Mouse (Mus musculus) heart, embryonic 11.5 days (tissue): ENCODE results near the gene Trim31. TPM values are rescaled to one million over a fixed set of nuclear protein-coding genes. Genes with fewer than 3 reads are reported as not detected.
A peak's percentile ranks its signal among the peaks of the same experiment; 100 is the strongest.

Source experiments
- ATAC-seq: fragments of 200-750 bp; cut with Nextera tagmentation; replicated peaks from 2 replicates; pipeline ENCODE4 v1.8.0; 2017; ENCODE audit warnings: moderate library complexity; ENCODE audit not compliant: insufficient number of reproducible peaks, low FRiP score, low TSS enrichment
- H3K27ac ChIP-seq: fragments of 300-500 bp; sonication (generic); 2 replicates; pipeline ENCODE4 v1.5.1; 2014; ENCODE audit warnings: mild to moderate bottlenecking, low read depth, low read length
- H3K27me3 ChIP-seq: fragments of 300-500 bp; sonication (generic); 2 replicates; pipeline ENCODE4 v1.6.1; 2014; ENCODE audit warnings: mild to moderate bottlenecking, low read length, mixed read lengths; ENCODE audit not compliant: control insufficient read depth, insufficient read depth
- H3K36me3 ChIP-seq: fragments of 300-500 bp; sonication (generic); 2 replicates; pipeline ENCODE4 v1.6.1; 2014; ENCODE audit warnings: mild to moderate bottlenecking, low read length, moderate library complexity, mixed read lengths; ENCODE audit not compliant: control insufficient read depth, insufficient read depth
- H3K4me1 ChIP-seq: fragments of 300-500 bp; sonication (generic); 2 replicates; pipeline ENCODE4 v1.6.1; 2014; ENCODE audit warnings: low read length; ENCODE audit not compliant: control insufficient read depth, insufficient read depth
- H3K4me2 ChIP-seq: fragments of 300-500 bp; sonication (generic); 2 replicates; pipeline ENCODE4 v1.6.1; 2014; ENCODE audit warnings: mild to moderate bottlenecking, moderate library complexity
- H3K4me3 ChIP-seq: fragments of 300-500 bp; sonication (generic); 2 replicates; pipeline ENCODE4 v1.5.1; 2014; ENCODE audit warnings: low read depth, low read length
- H3K9ac ChIP-seq: fragments of 300-500 bp; sonication (generic); 2 replicates; pipeline ENCODE4 v1.6.1; 2014; ENCODE audit warnings: mild to moderate bottlenecking, low read depth, low read length, moderate library complexity
- H3K9me3 ChIP-seq: fragments of 300-500 bp; sonication (generic); replicated peaks from 2 replicates; pipeline ENCODE4 v1.6.1; 2016; ENCODE audit warnings: low read length; ENCODE audit not compliant: control insufficient read depth
- WGBS: fragments of 180-500 bp; shearing (Covaris S2); extraction: QIAGEN DNeasy Blood & Tissue Kit; methylation state at CpG from one replicate; pipeline ENCODE4 v1.1.7; 2014; ENCODE audit not compliant: insufficient replicate concordance; 5-methylcytosine and 5-hydroxymethylcytosine counted together
- polyA plus RNA-seq: library from polyadenylated mRNA; unstranded; fragments of >200 nt; fragmentation: Nextera tagmentation; extraction: Ambion mirVana; gene quantifications from 2 replicates; pipeline ENCODE4 v1.2.1, GENCODE M21; 2014

Gene Trim31
- polyA plus RNA-seq, 1 experiment from 2014 or later, result not detected

- no peak overlapping the region for H3K27ac ChIP-seq
- peaks cover 14% of the 10 kb centered on the region; the same call in 1 of the 2 replicates for H3K4me1 ChIP-seq
- H3K9me3 ChIP-seq, result no peaks in the 10 kb centered on the region
- H3K27me3 ChIP-seq, result peaks cover 70% of the 10 kb centered on the region
- no peak for ATAC-seq
- no peak overlapping the region for H3K9ac ChIP-seq
- no peaks in the 10 kb centered on the region; the same call in 1 of the 2 replicates for H3K36me3 ChIP-seq
- peak overlapping the region; percentile 42 for H3K4me3 ChIP-seq
- WGBS, result 16% methylated on average over 5 of the region's 5 CpGs
- H3K4me2 ChIP-seq, result no peak overlapping the region
Measured at GRCm38 (mm10) chr17:36943691-36944090, 45.8 kb downstream of the Trim31 start.

GRCm38 (mm10) chr17:36944121-36944775, 46.3 kb downstream of the Trim31 start:
- peaks cover 5% of the 10 kb centered on the region for H3K36me3 ChIP-seq
- H3K27ac ChIP-seq, result no peak overlapping the region
- WGBS, result 26% methylated on average over 9 of the region's 9 CpGs
- no peak for ATAC-seq
- peaks cover 70% of the 10 kb centered on the region for H3K27me3 ChIP-seq
- peaks cover 14% of the 10 kb centered on the region; the same call in 1 of the 2 replicates for H3K4me1 ChIP-seq
- H3K4me2 ChIP-seq, result no peak overlapping the region
- H3K9me3 ChIP-seq, result no peaks in the 10 kb centered on the region
- H3K4me3 ChIP-seq, result no peak overlapping the region
- no peak overlapping the region for H3K9ac ChIP-seq

GRCm38 (mm10) chr17:36947051-36947819, 49.3 kb downstream of the Trim31 start:
- H3K27me3 ChIP-seq, result peaks cover 48% of the 10 kb centered on the region
- peaks cover 6% of the 10 kb centered on the region for H3K36me3 ChIP-seq
- WGBS, result 1% methylated on average over 62 of the region's 62 CpGs
- H3K27ac ChIP-seq, result no peak overlapping the region
- H3K4me3 ChIP-seq, result peak overlapping the region; percentile 50
- H3K9ac ChIP-seq, result peak overlapping the region; percentile 65; the same call in 1 of the 2 replicates
- peak overlapping the region; percentile 76 for H3K4me2 ChIP-seq
- ATAC-seq, result 0 out of 2 replicates have a peak, but pooled peaks have one; percentile 33
- peaks cover 22% of the 10 kb centered on the region; the same call in 1 of the 2 replicates for H3K4me1 ChIP-seq
- no peaks in the 10 kb centered on the region for H3K9me3 ChIP-seq

GRCm38 (mm10) chr17:36948286-36948685, 50.4 kb downstream of the Trim31 start:
- no peak overlapping the region for H3K4me3 ChIP-seq
- no peak overlapping the region for H3K27ac ChIP-seq
- ATAC-seq, result no peak
- 59% methylated on average over 1 of the region's 1 CpGs for WGBS
- H3K9ac ChIP-seq, result no peak overlapping the region
- no peaks in the 10 kb centered on the region for H3K9me3 ChIP-seq
- peaks cover 6% of the 10 kb centered on the region for H3K36me3 ChIP-seq
- peaks cover 13% of the 10 kb centered on the region; the same call in 1 of the 2 replicates for H3K4me1 ChIP-seq
- H3K4me2 ChIP-seq, result no peak overlapping the region
- peaks cover 37% of the 10 kb centered on the region for H3K27me3 ChIP-seq

GRCm38 (mm10) chr17:36949265-36949664, 51.3 kb downstream of the Trim31 start:
- Histone ChIP-seq H3K9me3 (no peaks in the 10 kb centered on the region), H3K4me1 (peaks cover 13% of the 10 kb centered on the region; the same call in 1 of the 2 replicates), H3K36me3 (peaks cover 6% of the 10 kb centered on the region), H3K4me2 (no peak overlapping the region), H3K9ac (no peak overlapping the region), H3K27ac (no peak overlapping the region), H3K27me3 (peaks cover 27% of the 10 kb centered on the region), H3K4me3 (no peak overlapping the region)
- WGBS, result 92% methylated on average over 8 of the region's 8 CpGs
- ATAC-seq, result no peak

- Histone ChIP-seq H3K27me3 (peaks cover 8% of the 10 kb centered on the region), H3K9me3 (no peaks in the 10 kb centered on the region), H3K9ac (peak within 1 kb of the TSS; percentile 66), H3K27ac (0 out of 2 replicates have a peak within 1 kb of the TSS, but pooled peaks have one; percentile 11), H3K4me2 (peak within 1 kb of the TSS; percentile 76), H3K4me1 (peaks cover 13% of the 10 kb centered on the region; the same call in 1 of the 2 replicates), H3K4me3 (peak within 1 kb of the TSS; percentile 61), H3K36me3 (peaks cover 8% of the 10 kb centered on the region)
- ATAC-seq, result peak; percentile 97
- WGBS, result 3% methylated on average over 36 of the region's 36 CpGs
Measured at GRCm38 (mm10) chr17:36950981-36951947, 53.3 kb downstream of the Trim31 start, which contains the start of gene Ppp1r11. Gene Ppp1r11, minus strand, starts transcription at chr17:36951741.

- 0 out of 2 replicates have a peak, but pooled peaks cover 3% of the 10 kb centered on the region for H3K27me3 ChIP-seq
- no peak overlapping the region for H3K9ac ChIP-seq
- no peak overlapping the region for H3K4me3 ChIP-seq
- H3K4me2 ChIP-seq, result no peak overlapping the region
- peaks cover 10% of the 10 kb centered on the region for H3K36me3 ChIP-seq
- no peak for ATAC-seq
- peaks cover 13% of the 10 kb centered on the region for H3K4me1 ChIP-seq
- WGBS, result 84% methylated on average over 2 of the region's 2 CpGs
- H3K9me3 ChIP-seq, result no peaks in the 10 kb centered on the region
- no peak overlapping the region for H3K27ac ChIP-seq
Measured at GRCm38 (mm10) chr17:36952631-36953030, 54.7 kb downstream of the Trim31 start.

- 79% methylated on average over 1 of the region's 1 CpGs for WGBS
Measured at GRCm38 (mm10) chr17:36953062-36953461, 55.1 kb downstream of the Trim31 start.

More at GRCm38 (mm10) chr17:36953062-36953461, 55.1 kb downstream of the Trim31 start:
- no peak for ATAC-seq
- H3K4me3 ChIP-seq, result no peak overlapping the region
- H3K4me1 ChIP-seq, result peaks cover 12% of the 10 kb centered on the region
- no peaks in the 10 kb centered on the region for H3K9me3 ChIP-seq
- no peak overlapping the region for H3K27ac ChIP-seq
- H3K4me2 ChIP-seq, result no peak overlapping the region
- H3K9ac ChIP-seq, result no peak overlapping the region
- peaks cover 10% of the 10 kb centered on the region for H3K36me3 ChIP-seq
- 0 out of 2 replicates have a peak, but pooled peaks cover under 1% of the 10 kb centered on the region for H3K27me3 ChIP-seq
